Mouse (Mus musculus): ENCODE results near the gene Inafm1.

GRCm38 (mm10) chr7:16299419-16300035, 26.1 kb upstream of the Inafm1 start:
- TF ChIP-seq POLR2A (IDR thresholded peaks at IDR 0.05; ENCODE audit: low read depth, low read length) (peak; percentile 68), CTCF (IDR thresholded peaks at IDR 0.05; ENCODE audit: borderline replicate concordance, insufficient read depth, low read length) (no peak)

Measured in embryonic fibroblast, embryonic 13.5 days (primary cell).